Mouse (Mus musculus) intestine, postnatal 0 days (tissue): ENCODE data around the gene Ttc29. TPM values are rescaled to one million over a fixed set of nuclear protein-coding genes. Genes with fewer than 3 reads are reported as not detected.

Source experiments
- ATAC-seq: fragments of 200-750 bp; cut with Nextera tagmentation; 2 replicates; pipeline ENCODE4 v1.8.0; 2017; ENCODE audit warnings: mild to moderate bottlenecking, moderate TSS enrichment, moderate library complexity
- H3K27ac ChIP-seq: fragments of 300-500 bp; sonication (generic); 2 replicates; pipeline ENCODE4 v1.5.1; 2014; ENCODE audit warnings: mild to moderate bottlenecking, low read depth, low read length, moderate library complexity
- H3K27me3 ChIP-seq: fragments of 300-500 bp; sonication (generic); replicated peaks from 2 replicates; pipeline ENCODE4 v1.6.1; 2014; ENCODE audit warnings: low read length, mixed read lengths; ENCODE audit not compliant: control insufficient read depth, insufficient read depth
- H3K36me3 ChIP-seq: fragments of 300-500 bp; sonication (generic); 2 replicates; pipeline ENCODE4 v1.6.1; 2014; ENCODE audit warnings: mild to moderate bottlenecking, moderate library complexity; ENCODE audit not compliant: control insufficient read depth, insufficient read depth
- H3K4me1 ChIP-seq: fragments of 300-500 bp; sonication (generic); replicated peaks from 2 replicates; pipeline ENCODE4 v1.6.1; 2014; ENCODE audit warnings: antibody characterized with exemption, low read length, mixed read lengths; ENCODE audit not compliant: control insufficient read depth, insufficient read depth
- H3K4me2 ChIP-seq: fragments of 300-500 bp; sonication (generic); replicated peaks from 2 replicates; pipeline ENCODE4 v1.6.1; 2014; ENCODE audit warnings: low read depth, mild to moderate bottlenecking, moderate library complexity
- H3K4me3 ChIP-seq: fragments of 300-500 bp; sonication (generic); 2 replicates; pipeline ENCODE4 v1.5.1; 2014; ENCODE audit warnings: low read depth, low read length
- H3K9ac ChIP-seq: fragments of 300-500 bp; sonication (generic); 2 replicates; pipeline ENCODE4 v1.6.1; 2014; ENCODE audit warnings: mild to moderate bottlenecking, low read depth, low read length
- H3K9me3 ChIP-seq: fragments of 300-500 bp; sonication (generic); 2 replicates; pipeline ENCODE4 v1.6.1; 2016; ENCODE audit warnings: mixed run types; ENCODE audit not compliant: control insufficient read depth
- CTCF ChIP-seq: sonication (generic); IDR thresholded peaks from 2 replicates; pipeline ENCODE4 v1.5.1; 2016; ENCODE audit warnings: low read depth, mild to moderate bottlenecking, control low read depth, antibody characterized with exemption, moderate library complexity
- WGBS: fragments of 180-500 bp; shearing (Covaris S2); extraction: QIAGEN DNeasy Blood & Tissue Kit; methylation state at CpG from one replicate; pipeline ENCODE4 v1.1.7; 2014; 5-methylcytosine and 5-hydroxymethylcytosine counted together
- polyA plus RNA-seq: library from polyadenylated mRNA; unstranded; fragments of >200 nt; fragmentation: Nextera tagmentation; extraction: Ambion mirVana; gene quantifications from 2 replicates; pipeline ENCODE4 v1.2.1, GENCODE M21; 2015

Ttc29 gene
- polyA plus RNA-seq, 1 experiment from 2014 or later: not detected

DNA sequence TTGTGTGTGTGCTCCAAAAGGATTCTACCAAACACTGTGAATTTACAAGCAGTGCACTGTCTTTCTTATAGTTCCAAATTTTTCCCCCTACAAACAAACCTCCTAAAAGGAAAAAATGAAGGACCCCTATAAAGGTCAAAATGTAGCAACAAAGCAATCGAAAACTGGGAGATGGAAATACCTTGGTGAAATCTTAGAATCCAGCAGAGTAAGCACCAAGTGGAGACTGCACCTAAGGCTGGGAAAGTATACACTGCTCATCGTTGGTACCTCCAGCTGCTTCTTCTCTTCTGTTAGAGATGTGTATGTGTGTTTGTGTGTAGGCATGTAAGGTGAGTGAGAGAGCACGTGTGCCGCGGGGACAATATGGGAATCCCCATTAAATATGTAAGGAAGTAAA lies 220.2 kb downstream of the Ttc29 start:
- no peak overlapping the region for H3K4me2 ChIP-seq
- no peak for ATAC-seq
- no peak overlapping the region for H3K4me3 ChIP-seq
- no peaks in the 10 kb centered on the region for H3K36me3 ChIP-seq
- H3K27ac ChIP-seq: no peak overlapping the region
- 21% methylated on average over 5 of the region's 5 CpGs for WGBS
- H3K9ac ChIP-seq: no peak overlapping the region
- H3K4me1 ChIP-seq: no peaks in the 10 kb centered on the region
- H3K9me3 ChIP-seq: no peaks in the 10 kb centered on the region
- no peak for TF ChIP-seq CTCF
- H3K27me3 ChIP-seq: peaks cover 79% of the 10 kb centered on the region

- Histone ChIP-seq H3K36me3 (no peaks in the 10 kb centered on the region), H3K27me3 (peaks cover 87% of the 10 kb centered on the region), H3K4me1 (no peaks in the 10 kb centered on the region), H3K4me2 (no peak overlapping the region), H3K9me3 (no peaks in the 10 kb centered on the region), H3K4me3 (no peak overlapping the region), H3K9ac (no peak overlapping the region), H3K27ac (no peak overlapping the region)
- WGBS: 5% methylated on average over 8 of the region's 8 CpGs
- TF ChIP-seq CTCF: no peak
- no peak for ATAC-seq
These were observed 221.2 kb downstream of the Ttc29 start for GRCm38 (mm10) chr8:78434340-78434739.

DNA sequence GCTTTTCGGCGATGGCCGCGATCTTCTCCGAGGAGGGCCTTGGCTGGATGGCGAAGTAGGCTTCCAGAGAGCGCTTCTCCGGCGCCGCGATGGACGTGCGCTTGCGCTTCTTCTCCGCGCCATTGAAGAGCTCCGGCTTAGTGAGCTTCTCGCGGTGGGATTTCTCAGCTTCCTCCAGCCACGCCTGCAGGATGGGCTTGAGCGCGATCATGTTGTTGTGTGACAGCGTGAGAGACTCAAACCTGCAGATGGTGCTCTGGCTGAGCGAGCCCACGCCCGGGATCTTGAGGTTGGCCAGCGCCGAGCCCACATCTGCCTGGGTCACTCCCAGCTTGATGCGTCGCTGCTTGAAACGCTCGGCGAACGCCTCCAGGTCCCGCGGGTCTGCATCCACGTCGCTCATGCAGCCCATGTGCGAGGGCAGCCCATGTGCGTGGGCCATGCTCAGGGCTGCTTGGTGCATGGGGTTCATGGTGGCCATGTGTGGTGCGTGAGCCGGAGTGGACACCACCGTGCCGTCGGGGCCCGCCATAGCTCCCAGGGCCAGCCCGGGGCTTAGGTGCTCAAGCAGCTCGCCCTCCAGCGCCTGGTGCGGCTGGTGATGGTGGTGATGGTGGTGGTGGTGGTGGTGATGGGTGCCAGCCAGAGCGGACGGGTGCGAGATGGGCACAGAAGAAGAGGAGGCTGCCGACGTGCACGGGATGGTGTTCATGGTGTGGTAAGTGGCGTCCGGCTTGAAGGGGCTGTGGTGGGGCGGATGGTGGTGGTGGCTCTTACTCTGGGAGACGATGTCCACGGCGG lies 221.9 kb downstream of the Ttc29 start:
- no peaks in the 10 kb centered on the region for H3K4me1 ChIP-seq
- no peak for ATAC-seq
- H3K27ac ChIP-seq: no peak overlapping the region
- no peaks in the 10 kb centered on the region for H3K36me3 ChIP-seq
- H3K9ac ChIP-seq: no peak overlapping the region
- WGBS: 2% methylated on average over 62 of the region's 62 CpGs
- no peaks in the 10 kb centered on the region for H3K9me3 ChIP-seq
- no peak overlapping the region for H3K4me3 ChIP-seq
- TF ChIP-seq CTCF: no peak
- peaks cover 82% of the 10 kb centered on the region for H3K27me3 ChIP-seq
- no peak overlapping the region for H3K4me2 ChIP-seq

- Histone ChIP-seq H3K27me3 (peaks cover 78% of the 10 kb centered on the region), H3K9me3 (no peaks in the 10 kb centered on the region), H3K4me2 (peak overlapping the region; percentile 49), H3K4me1 (no peaks in the 10 kb centered on the region), H3K36me3 (no peaks in the 10 kb centered on the region), H3K27ac (no peak overlapping the region), H3K4me3 (peak overlapping the region; percentile 29; the same call in 1 of the 2 replicates), H3K9ac (no peak overlapping the region)
- WGBS: 2% methylated on average over 18 of the region's 18 CpGs
- no peak for ATAC-seq
- TF ChIP-seq CTCF: no peak
These were observed 222.5 kb downstream of the Ttc29 start for GRCm38 (mm10) chr8:78435624-78435960.

DNA sequence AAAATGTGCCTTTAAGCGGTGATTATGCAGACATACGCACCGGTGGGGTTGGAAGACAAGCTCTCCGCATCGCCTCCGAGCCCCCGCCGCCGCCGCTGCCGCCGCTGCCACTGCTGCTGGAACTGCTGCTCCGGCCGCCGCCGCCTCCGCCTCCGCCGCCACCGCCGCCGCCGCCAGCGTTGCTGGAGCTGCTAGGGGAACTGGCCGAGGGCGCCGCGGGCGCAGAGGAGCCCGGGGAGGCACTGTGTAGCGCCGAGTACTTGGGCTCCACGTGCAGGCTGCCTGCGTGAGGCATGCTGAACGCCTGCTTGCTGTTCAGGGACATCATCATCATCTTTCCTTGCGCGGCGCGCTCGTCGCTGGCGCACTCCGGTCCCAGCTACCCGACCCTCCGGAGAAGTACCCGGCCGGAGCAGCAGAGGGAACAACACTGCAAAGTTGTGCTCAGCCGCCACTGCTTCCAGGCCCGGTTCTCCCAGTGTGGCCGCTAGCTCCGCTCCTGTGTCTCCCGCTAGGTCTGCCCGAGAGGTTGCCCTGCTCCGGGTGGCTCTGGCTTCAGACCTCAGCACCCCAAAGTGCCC lies 223.1 kb downstream of the Ttc29 start, which contains the start of gene Pou4f2:
Pou4f2 (minus strand) TSS at position 575 of the 581 bp plus-strand sequence.
- ATAC-seq: no peak
- Histone ChIP-seq H3K27me3 (peaks cover 76% of the 10 kb centered on the region), H3K4me2 (peak within 1 kb of the TSS; percentile 49), H3K4me1 (no peaks in the 10 kb centered on the region), H3K9me3 (no peaks in the 10 kb centered on the region), H3K9ac (no peak within 1 kb of the TSS), H3K36me3 (no peaks in the 10 kb centered on the region), H3K4me3 (peak within 1 kb of the TSS; percentile 29), H3K27ac (no peak within 1 kb of the TSS)
- under 1% methylated on average over 39 of the region's 54 CpGs for WGBS
- no peak for TF ChIP-seq CTCF

DNA sequence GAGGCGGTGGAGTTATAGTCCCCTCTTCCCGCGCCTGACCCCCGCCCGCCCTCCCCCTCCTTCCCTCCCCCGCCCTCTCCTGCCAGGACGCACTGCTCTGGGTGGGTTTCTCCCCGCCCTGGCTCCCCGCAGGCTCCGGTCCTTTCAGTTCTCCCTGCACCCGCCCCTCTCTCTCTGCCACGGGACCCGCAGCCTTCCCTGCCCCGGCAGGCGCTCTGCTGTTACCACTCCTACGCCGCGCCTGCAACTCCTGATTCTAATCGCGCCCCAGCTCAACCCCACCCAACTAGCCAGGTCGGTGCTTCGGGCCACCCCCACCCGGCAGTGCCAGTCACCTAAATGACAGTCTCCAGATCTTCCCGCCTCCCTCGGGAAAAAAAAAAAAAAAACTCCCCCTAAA lies 223.6 kb downstream of the Ttc29 start:
- peak overlapping the region; percentile 49 for H3K4me2 ChIP-seq
- TF ChIP-seq CTCF: no peak
- no peak for ATAC-seq
- no peaks in the 10 kb centered on the region for H3K4me1 ChIP-seq
- H3K27ac ChIP-seq: no peak overlapping the region
- no peaks in the 10 kb centered on the region for H3K36me3 ChIP-seq
- H3K4me3 ChIP-seq: peak overlapping the region; percentile 29; the same call in 1 of the 2 replicates
- peaks cover 72% of the 10 kb centered on the region for H3K27me3 ChIP-seq
- no peaks in the 10 kb centered on the region for H3K9me3 ChIP-seq
- WGBS: under 1% methylated on average over 23 of the region's 25 CpGs
- no peak overlapping the region for H3K9ac ChIP-seq
